Mouse (Mus musculus) ES-Bruce4 (cell line): Measurements from ENCODE around the gene Cib1. TPM values are rescaled to one million over a fixed set of nuclear protein-coding genes. Genes with fewer than 3 reads are reported as not detected.

Experiments
- H3K27ac ChIP-seq: 2 replicates; pipeline ENCODE4 v1.5.1; 2012; ENCODE audit warnings: low read length, inconsistent platforms; ENCODE audit not compliant: insufficient read depth
- H3K27me3 ChIP-seq: 2 replicates; pipeline ENCODE4 v1.6.1; 2012; ENCODE audit warnings: mild to moderate bottlenecking, low read length, inconsistent platforms; ENCODE audit not compliant: control insufficient read depth, poor library complexity, insufficient read depth, severe bottlenecking
- H3K36me3 ChIP-seq: 2 replicates; pipeline ENCODE4 v1.6.1; 2012; ENCODE audit warnings: inconsistent platforms, mild to moderate bottlenecking, low read length, moderate library complexity; ENCODE audit not compliant: control insufficient read depth, poor library complexity, insufficient read depth, severe bottlenecking
- H3K4me1 ChIP-seq: one replicate; pipeline ENCODE4 v1.8.1; 2011; ENCODE audit warnings: low read length; ENCODE audit not compliant: control insufficient read depth, insufficient read depth
- H3K4me3 ChIP-seq: 2 replicates; pipeline ENCODE4 v1.5.1; 2011; ENCODE audit warnings: low read depth, mild to moderate bottlenecking, low read length
- H3K9ac ChIP-seq: 2 replicates; pipeline ENCODE4 v1.6.1; 2012; ENCODE audit warnings: low read depth, mild to moderate bottlenecking, inconsistent platforms; ENCODE audit not compliant: poor library complexity, severe bottlenecking
- H3K9me3 ChIP-seq: replicated peaks from 2 replicates; pipeline ENCODE4 v1.6.1; 2012; ENCODE audit warnings: mild to moderate bottlenecking, low read length, inconsistent platforms; ENCODE audit not compliant: control insufficient read depth, poor library complexity, insufficient read depth, severe bottlenecking
- CTCF ChIP-seq: IDR thresholded peaks from one replicate; pipeline ENCODE4 v1.8.1; 2011; ENCODE audit warnings: low read depth, low read length
- EP300 ChIP-seq: IDR thresholded peaks from 2 replicates; pipeline ENCODE4 v1.6.1; 2011; ENCODE audit warnings: low read depth, low read length; ENCODE audit not compliant: insufficient read depth
- POLR2A ChIP-seq: IDR thresholded peaks from one replicate; pipeline ENCODE4 v1.8.1; 2011; ENCODE audit warnings: low read length; ENCODE audit not compliant: insufficient read depth
- polyA plus RNA-seq: library from polyadenylated mRNA; stranded (reverse); fragments of >200 nt; gene quantifications from 2 replicates; pipeline ENCODE4 v1.2.4, GENCODE M21; 2011; ENCODE audit warnings: low read depth; ENCODE audit not compliant: missing spikeins, insufficient read depth, insufficient read length

Cib1 gene
- polyA plus RNA-seq, 1 experiment = 38.4 TPM

DNA sequence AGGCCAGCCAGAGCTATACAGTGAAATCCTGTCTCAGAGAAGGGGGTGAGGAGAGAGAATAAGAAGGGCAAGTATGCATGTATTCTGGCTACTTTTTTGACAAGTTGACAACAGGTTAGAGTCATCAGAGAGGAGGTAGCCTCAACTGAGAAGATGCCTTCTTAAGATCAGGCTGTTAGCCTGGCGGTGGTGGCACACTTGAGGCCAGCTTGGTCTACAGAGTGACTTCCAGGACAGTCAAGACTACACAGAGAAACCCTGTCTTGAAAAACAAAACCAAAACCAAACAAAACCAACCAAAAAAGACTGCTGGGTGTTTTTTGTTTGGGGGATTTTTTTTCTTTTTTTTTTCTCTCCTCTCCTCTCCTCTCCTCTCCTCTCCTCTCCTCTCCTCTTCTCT, 49.1 kb downstream of the Cib1 start:
- no peaks in the 10 kb centered on the region for H3K36me3 ChIP-seq
- H3K4me3 ChIP-seq = no peak overlapping the region
- H3K9ac ChIP-seq = no peak overlapping the region
- H3K27ac ChIP-seq = peak overlapping the region; percentile 48; the same call in 1 of the 2 replicates
- no peak for TF ChIP-seq EP300
- no peak for TF ChIP-seq CTCF
- no peak for TF ChIP-seq POLR2A
- peaks cover 1% of the 10 kb centered on the region for H3K4me1 ChIP-seq
- no peaks in the 10 kb centered on the region for H3K9me3 ChIP-seq
- no peaks in the 10 kb centered on the region for H3K27me3 ChIP-seq

DNA sequence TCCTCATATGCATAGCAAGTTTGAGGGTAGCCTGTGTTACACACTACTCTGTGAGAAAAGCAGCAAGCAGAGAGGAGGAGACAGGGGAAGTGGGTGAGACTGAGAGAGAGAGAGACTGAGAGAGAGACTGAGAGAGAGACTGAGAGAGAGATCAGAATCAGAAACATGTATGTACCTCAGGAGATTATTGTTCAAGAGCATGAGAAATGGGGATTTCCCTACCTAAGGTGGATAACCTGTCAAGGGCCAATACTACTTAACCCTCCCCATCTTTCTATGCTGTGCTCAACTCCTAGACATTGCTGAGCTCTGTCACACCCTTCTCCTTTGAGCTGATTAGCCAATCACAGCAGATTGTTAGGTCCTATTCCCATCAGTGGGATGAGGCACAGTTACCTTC, 50.5 kb downstream of the Cib1 start:
- Histone ChIP-seq H3K4me3 (no peak overlapping the region), H3K9me3 (no peaks in the 10 kb centered on the region), H3K9ac (no peak overlapping the region), H3K36me3 (no peaks in the 10 kb centered on the region), H3K27ac (no peak overlapping the region), H3K4me1 (peaks cover 1% of the 10 kb centered on the region), H3K27me3 (no peaks in the 10 kb centered on the region)
- TF ChIP-seq POLR2A (no peak), CTCF (no peak), EP300 (no peak)

DNA sequence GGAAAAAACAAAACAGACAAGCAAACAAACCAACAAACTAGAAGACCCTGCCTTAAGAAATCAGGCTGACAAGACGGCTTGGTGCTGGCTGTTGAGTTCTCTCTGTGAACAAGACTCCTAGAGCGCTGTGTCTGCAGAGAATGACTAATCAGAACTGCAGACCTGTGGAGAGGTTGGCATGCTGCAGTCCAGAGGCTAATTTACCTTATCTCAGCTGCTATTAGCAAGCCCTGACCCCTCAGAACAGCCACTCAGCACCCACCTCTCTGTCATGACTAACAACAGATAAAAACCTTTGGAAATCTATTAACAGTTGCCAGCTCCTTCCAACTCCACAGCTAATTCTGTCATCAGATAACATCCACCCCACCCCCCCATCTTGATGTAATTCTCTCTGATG, 51.5 kb downstream of the Cib1 start:
- Histone ChIP-seq H3K27ac (no peak overlapping the region), H3K4me3 (no peak overlapping the region), H3K9ac (no peak overlapping the region), H3K36me3 (no peaks in the 10 kb centered on the region), H3K4me1 (peaks cover 1% of the 10 kb centered on the region), H3K27me3 (no peaks in the 10 kb centered on the region), H3K9me3 (no peaks in the 10 kb centered on the region)
- TF ChIP-seq POLR2A (no peak), EP300 (no peak), CTCF (no peak)

DNA sequence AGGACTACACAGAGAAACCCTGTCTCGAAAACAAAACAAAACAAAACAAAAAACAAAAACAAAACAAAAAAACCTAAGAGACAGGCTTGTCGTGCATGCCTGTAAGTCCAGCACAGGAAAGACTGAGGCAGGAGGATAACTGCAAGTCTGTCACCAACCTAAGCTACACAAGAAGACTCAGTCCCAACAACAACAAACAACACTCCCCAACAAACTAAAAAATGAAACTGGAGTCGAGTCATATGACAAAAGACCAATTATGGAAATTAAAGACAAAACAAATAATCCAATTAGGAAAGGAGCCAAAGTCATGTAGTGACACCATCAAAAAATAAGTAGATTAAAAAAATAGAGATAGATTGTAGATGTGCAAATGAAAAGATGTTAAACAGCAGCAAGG, 52.4 kb downstream of the Cib1 start:
- no peak overlapping the region for H3K27ac ChIP-seq
- no peak overlapping the region for H3K9ac ChIP-seq
- H3K36me3 ChIP-seq = no peaks in the 10 kb centered on the region
- no peaks in the 10 kb centered on the region for H3K27me3 ChIP-seq
- no peak for TF ChIP-seq EP300
- no peak for TF ChIP-seq POLR2A
- TF ChIP-seq CTCF = no peak
- H3K4me1 ChIP-seq = peaks cover 1% of the 10 kb centered on the region
- no peak overlapping the region for H3K4me3 ChIP-seq
- H3K9me3 ChIP-seq = no peaks in the 10 kb centered on the region

DNA sequence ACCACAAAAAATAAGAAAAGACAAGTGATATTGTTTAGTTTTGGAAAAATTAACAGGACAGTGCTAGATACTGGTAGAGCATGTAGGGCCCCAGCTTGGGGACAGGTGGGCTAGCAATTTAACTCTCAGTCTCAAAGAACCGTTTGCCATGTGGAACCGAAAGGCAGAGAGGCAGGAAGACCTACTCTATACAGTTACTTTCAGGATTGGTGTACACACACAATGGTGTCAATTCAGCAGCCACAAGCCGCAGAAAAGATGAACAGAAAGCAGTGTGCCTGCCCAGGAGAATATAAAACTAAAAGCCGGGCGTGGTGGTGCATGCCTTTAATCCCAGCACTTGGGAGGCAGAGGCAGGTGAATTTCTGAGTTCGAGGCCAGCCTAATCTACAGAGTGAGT, 52.8 kb downstream of the Cib1 start:
- H3K4me1 ChIP-seq = peaks cover 1% of the 10 kb centered on the region
- no peak overlapping the region for H3K27ac ChIP-seq
- H3K9ac ChIP-seq = no peak overlapping the region
- H3K27me3 ChIP-seq = no peaks in the 10 kb centered on the region
- TF ChIP-seq POLR2A (no peak), CTCF (no peak), EP300 (no peak)
- H3K36me3 ChIP-seq = no peaks in the 10 kb centered on the region
- no peak overlapping the region for H3K4me3 ChIP-seq
- H3K9me3 ChIP-seq = no peaks in the 10 kb centered on the region

DNA sequence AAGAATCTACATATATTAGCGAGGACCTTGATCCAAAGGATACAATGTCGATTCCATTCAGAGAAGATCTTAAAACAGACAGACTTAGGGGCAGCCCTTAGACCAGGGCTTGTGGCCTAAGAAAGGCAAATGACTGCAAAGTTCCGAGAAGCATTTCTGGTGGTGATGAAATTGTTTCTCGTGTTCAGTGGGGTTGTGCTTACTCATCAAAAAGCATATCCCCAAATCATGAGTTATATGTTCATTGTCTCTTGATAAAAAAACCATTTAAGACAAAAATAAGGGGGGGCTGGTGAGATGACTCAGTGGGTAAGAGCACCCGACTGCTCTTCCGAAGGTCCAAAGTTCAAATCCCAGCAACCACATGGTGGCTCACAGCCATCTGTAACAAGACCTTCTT, 53.3 kb downstream of the Cib1 start:
- no peak overlapping the region for H3K4me3 ChIP-seq
- no peaks in the 10 kb centered on the region for H3K36me3 ChIP-seq
- H3K27ac ChIP-seq = no peak overlapping the region
- no peaks in the 10 kb centered on the region for H3K9me3 ChIP-seq
- H3K9ac ChIP-seq = no peak overlapping the region
- TF ChIP-seq EP300 (no peak), CTCF (no peak), POLR2A (no peak)
- no peaks in the 10 kb centered on the region for H3K27me3 ChIP-seq
- H3K4me1 ChIP-seq = peaks cover 1% of the 10 kb centered on the region
